Mouse (Mus musculus): ENCODE measurements around the gene Itga6. TPM values are rescaled to one million over a fixed set of nuclear protein-coding genes. Genes with fewer than 3 reads are reported as not detected.

The Itga6 gene
- polyA plus RNA-seq, 1 experiment from 2014 or later, result 61.8 TPM

DNA sequence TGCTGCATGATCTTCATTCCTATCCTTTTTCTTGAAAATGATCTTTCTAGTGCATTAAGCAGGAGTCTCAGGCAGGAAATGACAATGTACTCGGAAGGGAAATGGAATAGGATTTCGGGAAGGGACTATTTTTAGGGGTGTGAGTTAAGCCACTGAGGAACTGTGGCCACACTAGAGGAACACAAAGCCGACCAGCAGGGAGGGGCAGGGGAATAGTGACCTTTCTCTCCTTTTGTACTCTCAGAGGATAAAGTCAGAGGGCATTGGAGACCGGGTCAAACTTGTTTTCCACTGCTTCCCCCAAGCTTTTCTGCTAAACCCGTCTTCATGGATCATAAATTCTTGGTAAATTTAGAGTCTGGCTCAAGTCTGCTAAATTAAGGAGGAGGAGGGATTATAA is 122.1 kb downstream of the Itga6 start:
- H3K27ac ChIP-seq, result peak overlapping the region; percentile 51

DNA sequence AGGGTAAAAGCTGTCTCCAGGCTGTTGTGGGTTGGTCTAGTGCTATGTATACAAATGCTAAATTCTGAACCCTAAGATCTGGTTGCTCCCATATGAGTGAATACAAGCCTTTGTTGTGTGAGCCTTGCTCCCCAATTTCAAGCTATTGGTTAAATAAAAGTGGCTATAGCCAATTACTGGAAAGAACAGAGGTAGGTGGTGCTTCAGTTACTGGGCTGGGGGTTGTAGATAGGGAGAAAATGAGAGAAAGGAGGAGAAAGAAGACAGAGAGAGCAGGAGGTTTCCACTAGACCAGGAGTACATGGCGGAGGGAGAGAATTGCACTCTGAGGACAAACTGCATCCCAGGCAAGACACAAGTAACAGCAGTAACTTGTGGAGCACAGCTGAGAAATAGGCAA is 122.8 kb downstream of the Itga6 start:
- no peak overlapping the region for H3K9ac ChIP-seq
- H3K9me3 ChIP-seq, result no peaks in the 10 kb centered on the region
- WGBS, result 92% methylated on average over 1 of the region's 1 CpGs
- ATAC-seq (ENCODE audit: insufficient read depth, low FRiP score, low read depth), result no peak
- H3K27ac ChIP-seq, result no peak overlapping the region
- no peaks in the 10 kb centered on the region for H3K4me1 ChIP-seq
- no peak overlapping the region for H3K4me3 ChIP-seq (replicated peaks)
- no peaks in the 10 kb centered on the region for H3K27me3 ChIP-seq (replicated peaks)
- H3K4me2 ChIP-seq, result no peak overlapping the region
- H3K36me3 ChIP-seq, result no peaks in the 10 kb centered on the region

More for the DNA sequence above, 122.1 kb downstream of the Itga6 start:
- H3K4me1 ChIP-seq, result no peaks in the 10 kb centered on the region
- H3K9ac ChIP-seq, result no peak overlapping the region
- H3K36me3 ChIP-seq, result no peaks in the 10 kb centered on the region
- H3K4me2 ChIP-seq, result no peak overlapping the region
- no peak for ATAC-seq (ENCODE audit: insufficient read depth, low FRiP score, low read depth)
- no peaks in the 10 kb centered on the region for H3K27me3 ChIP-seq (replicated peaks)
- 28% methylated on average over 5 of the region's 5 CpGs for WGBS
- H3K9me3 ChIP-seq, result no peaks in the 10 kb centered on the region
- no peak overlapping the region for H3K4me3 ChIP-seq (replicated peaks)

DNA sequence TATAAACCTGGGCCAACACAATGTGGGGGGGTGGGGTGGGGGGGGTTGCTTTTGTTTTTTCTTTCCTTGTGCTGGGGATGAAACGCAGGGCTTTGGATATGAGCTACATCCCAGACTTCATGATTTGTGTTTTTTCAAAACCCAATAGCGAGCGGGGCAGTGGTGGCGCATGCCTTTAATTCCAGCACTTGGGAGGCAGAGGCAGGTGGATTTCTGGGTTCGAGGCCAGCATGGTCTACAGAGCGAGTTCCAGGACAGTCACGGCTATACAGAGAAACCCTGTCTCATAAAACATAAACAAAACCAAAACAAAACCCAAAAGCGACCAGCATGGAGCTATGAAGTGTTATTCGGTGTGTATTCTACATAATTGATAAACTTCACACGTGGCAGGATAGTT is 126.7 kb downstream of the Itga6 start:
- no peak overlapping the region for H3K9ac ChIP-seq
- no peak for ATAC-seq (ENCODE audit: insufficient read depth, low FRiP score, low read depth)
- 70% methylated on average over 10 of the region's 10 CpGs for WGBS

DNA sequence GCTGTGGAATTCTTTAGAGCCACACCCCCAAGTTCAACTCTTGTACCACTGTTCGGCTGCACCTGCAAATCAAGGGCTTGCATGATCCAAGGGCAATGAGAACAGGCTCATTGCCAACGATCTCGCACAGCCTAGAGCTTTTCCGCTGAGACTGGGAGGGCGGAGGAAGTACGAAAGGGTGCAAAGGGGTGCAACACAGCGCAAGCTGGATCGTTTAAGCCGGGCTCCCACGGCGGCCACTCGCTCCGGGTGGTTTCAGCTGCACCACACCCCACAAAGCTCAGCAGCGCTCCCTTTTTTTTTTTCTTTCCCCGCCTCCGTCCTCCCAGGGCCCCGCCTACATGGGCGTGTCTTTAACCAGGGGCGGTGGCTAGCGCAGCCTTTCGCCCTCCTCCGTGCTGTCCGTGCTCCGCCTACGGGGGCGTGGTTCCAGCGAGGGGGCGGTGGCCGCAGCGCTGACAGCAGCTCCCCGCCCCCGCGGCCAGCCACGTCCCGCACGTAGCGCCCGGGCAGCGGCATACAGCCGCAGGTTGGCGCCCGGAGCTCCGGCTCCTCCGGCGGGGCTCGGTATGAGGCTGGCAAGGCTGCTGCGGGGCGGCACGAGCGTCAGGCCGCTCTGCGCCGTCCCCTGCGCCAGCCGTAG is 127.5 kb downstream of the Itga6 start, which contains the start of gene Pdk1:
TSS of gene Pdk1 (plus strand) at position 424 of the 643 bp plus-strand sequence.
- Histone ChIP-seq H3K9ac (peak within 1 kb of the TSS; percentile 86), H3K4me2 (peak within 1 kb of the TSS; percentile 90), H3K4me1 (no peaks in the 10 kb centered on the region), H3K4me3 (replicated peaks) (peak within 1 kb of the TSS; percentile 81), H3K36me3 (no peaks in the 10 kb centered on the region), H3K27ac (peak within 1 kb of the TSS; percentile 98), H3K27me3 (replicated peaks) (no peaks in the 10 kb centered on the region), H3K9me3 (no peaks in the 10 kb centered on the region)
- under 1% methylated on average over 55 of the region's 55 CpGs for WGBS
- peak; percentile 97 for ATAC-seq (ENCODE audit: insufficient read depth, low FRiP score, low read depth)

More for the DNA sequence above, 126.7 kb downstream of the Itga6 start:
- Histone ChIP-seq H3K27me3 (replicated peaks) (no peaks in the 10 kb centered on the region), H3K4me2 (peak overlapping the region; percentile 90), H3K9me3 (no peaks in the 10 kb centered on the region), H3K36me3 (no peaks in the 10 kb centered on the region), H3K27ac (peak overlapping the region; percentile 91), H3K4me3 (replicated peaks) (peak overlapping the region; percentile 81), H3K4me1 (no peaks in the 10 kb centered on the region)

DNA sequence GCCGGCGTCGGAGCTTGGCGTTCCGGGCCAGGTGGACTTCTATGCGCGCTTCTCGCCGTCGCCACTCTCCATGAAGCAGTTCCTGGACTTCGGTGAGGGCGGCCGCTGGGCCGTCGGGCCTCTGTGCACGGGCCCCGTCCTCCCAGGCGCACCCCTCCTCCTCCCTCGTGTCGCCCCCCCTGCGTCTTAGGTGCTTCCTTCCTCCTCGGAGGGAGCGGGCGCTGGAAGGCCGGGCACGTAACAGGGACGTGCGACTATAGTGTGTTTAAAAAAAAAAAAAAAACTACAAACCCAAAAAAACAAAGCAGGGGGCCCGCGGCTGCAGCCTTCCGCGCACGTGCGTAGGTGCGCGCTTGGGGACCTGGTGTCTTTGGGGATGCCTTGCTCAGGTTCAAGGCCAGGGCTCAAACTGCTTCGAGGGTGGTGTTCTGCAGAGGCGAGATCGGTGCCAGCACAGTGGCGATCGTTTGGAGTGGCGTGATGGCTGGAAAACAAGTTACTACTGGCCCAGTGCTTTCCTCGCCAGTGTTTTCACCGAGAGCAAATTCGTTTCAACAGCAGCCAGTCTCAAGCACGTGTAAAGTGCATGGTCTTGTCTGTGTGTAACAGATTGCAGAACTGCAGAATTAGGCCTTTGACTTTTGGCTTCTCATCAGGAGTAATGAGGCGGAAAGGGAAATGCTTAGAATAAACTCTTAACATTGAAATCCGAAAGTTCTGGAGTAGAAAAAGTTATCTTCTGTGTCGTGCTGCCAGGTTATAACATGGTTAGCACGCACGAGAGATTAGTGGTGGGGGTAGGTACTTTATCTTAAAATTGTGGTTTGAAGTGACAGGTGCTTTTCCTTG is 128.3 kb downstream of the Itga6 start:
- Histone ChIP-seq H3K27me3 (replicated peaks) (no peaks in the 10 kb centered on the region), H3K4me2 (peak overlapping the region; percentile 90), H3K4me1 (no peaks in the 10 kb centered on the region), H3K9me3 (no peaks in the 10 kb centered on the region), H3K9ac (peak overlapping the region; percentile 86), H3K4me3 (replicated peaks) (peak overlapping the region; percentile 81), H3K27ac (peak overlapping the region; percentile 98), H3K36me3 (no peaks in the 10 kb centered on the region)
- WGBS, result 2% methylated on average over 51 of the region's 51 CpGs
- peak; percentile 57 for ATAC-seq (ENCODE audit: insufficient read depth, low FRiP score, low read depth)

DNA sequence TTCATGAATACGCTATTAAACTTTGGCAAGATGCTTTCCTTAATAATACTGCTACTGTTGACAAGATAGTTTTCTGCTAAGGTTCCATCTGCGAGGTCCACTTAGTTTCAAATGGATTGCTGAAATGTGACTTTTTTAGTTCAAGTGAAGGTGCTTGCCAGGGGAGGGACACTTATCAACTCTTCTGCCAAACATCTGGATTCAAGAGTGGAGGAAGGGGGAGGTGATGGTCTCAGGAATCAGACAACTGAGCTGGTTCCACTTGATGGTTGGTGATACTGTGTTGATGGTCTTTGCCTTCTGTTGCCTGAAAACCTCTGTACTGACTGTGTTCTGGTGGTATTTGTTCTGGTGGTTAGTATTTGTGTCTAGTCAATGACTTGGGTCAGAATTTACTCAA is 129.0 kb downstream of the Itga6 start:
- Histone ChIP-seq H3K4me3 (replicated peaks) (peak overlapping the region; percentile 81), H3K9ac (no peak overlapping the region), H3K4me2 (peak overlapping the region; percentile 90), H3K4me1 (no peaks in the 10 kb centered on the region), H3K36me3 (0 out of 2 replicates have a peak, but pooled peaks cover 1% of the 10 kb centered on the region), H3K27ac (peak overlapping the region; percentile 98; the same call in 1 of the 2 replicates), H3K27me3 (replicated peaks) (no peaks in the 10 kb centered on the region), H3K9me3 (no peaks in the 10 kb centered on the region)
- ATAC-seq (ENCODE audit: insufficient read depth, low FRiP score, low read depth), result no peak
- WGBS, result 60% methylated on average over 2 of the region's 2 CpGs

DNA sequence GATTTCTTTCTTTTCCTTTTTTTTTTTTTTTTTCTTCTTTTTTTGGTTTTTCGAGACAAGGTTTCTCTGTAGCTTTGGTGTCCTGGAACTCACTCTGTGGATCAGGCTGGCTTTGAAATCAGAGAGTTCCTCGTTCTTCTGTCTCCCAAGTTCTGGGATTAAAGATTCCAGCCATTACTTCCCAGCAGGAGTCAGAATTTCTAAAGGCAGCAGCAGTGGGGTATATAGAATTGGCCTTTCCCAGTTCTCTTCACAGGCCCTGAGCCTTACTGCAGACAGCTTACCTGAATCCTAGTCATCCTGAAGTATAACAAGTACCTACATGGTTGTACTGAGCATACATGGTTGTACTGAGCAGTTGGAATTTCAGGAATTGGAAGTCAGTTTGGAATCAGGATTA is 129.4 kb downstream of the Itga6 start:
- H3K36me3 ChIP-seq, result 0 out of 2 replicates have a peak, but pooled peaks cover 3% of the 10 kb centered on the region
- no peak for ATAC-seq (ENCODE audit: insufficient read depth, low FRiP score, low read depth)
- no peak overlapping the region for H3K9ac ChIP-seq
- H3K9me3 ChIP-seq, result no peaks in the 10 kb centered on the region
- no peaks in the 10 kb centered on the region for H3K27me3 ChIP-seq (replicated peaks)
- H3K27ac ChIP-seq, result no peak overlapping the region
- H3K4me1 ChIP-seq, result no peaks in the 10 kb centered on the region
- 65% methylated on average over 2 of the region's 2 CpGs for WGBS
- H3K4me3 ChIP-seq (replicated peaks), result no peak overlapping the region; the same call in 1 of the 2 replicates
- H3K4me2 ChIP-seq, result peak overlapping the region; percentile 32; the same call in 1 of the 2 replicates

DNA sequence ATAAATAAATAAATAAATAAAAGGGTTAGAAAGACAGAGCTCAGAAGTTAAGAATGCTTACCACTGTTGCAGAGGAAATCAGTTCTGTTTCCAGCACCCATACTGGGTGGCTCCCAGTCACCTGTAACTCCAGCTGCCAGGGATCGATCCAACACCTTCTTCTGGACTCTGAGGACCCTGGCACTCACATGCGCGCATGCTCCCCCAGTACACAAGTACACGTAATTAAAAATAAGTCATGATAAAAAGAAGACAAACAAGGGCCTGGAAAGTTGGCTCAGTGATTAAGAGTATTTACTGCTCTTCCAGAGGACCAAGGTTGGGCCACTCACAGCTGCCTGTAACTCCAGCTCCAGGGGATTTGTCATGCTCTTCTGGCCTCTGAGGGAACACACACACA is 132.4 kb downstream of the Itga6 start:
- Histone ChIP-seq H3K4me2 (no peak overlapping the region), H3K27ac (no peak overlapping the region), H3K36me3 (peaks cover 12% of the 10 kb centered on the region; the same call in 1 of the 2 replicates), H3K9me3 (no peaks in the 10 kb centered on the region), H3K27me3 (replicated peaks) (no peaks in the 10 kb centered on the region), H3K4me1 (no peaks in the 10 kb centered on the region), H3K4me3 (replicated peaks) (no peak overlapping the region), H3K9ac (no peak overlapping the region)
- 90% methylated on average over 4 of the region's 4 CpGs for WGBS
- no peak for ATAC-seq (ENCODE audit: insufficient read depth, low FRiP score, low read depth)

DNA sequence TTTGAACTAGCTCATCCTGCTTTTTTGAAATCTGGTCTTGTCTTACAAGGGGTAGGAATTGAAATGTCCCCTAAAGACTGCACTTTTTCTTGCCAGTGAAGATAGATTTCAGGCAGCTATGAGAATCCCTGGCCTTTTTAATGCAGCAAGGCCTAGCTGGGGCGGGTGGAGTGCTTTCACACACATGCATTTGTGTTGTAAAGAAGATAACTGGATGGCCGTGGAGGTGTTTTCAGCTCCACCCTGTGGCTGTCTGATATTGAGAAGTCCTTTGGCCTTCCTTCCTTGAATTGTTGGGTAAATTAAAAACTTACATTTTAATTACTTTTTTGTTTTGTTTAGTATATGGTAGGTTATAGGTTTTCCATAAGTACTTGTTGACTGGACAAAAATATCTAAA is 133.0 kb downstream of the Itga6 start:
- ATAC-seq (ENCODE audit: insufficient read depth, low FRiP score, low read depth), result no peak
- WGBS, result 67% methylated on average over 2 of the region's 2 CpGs
- no peak overlapping the region for H3K9ac ChIP-seq

DNA sequence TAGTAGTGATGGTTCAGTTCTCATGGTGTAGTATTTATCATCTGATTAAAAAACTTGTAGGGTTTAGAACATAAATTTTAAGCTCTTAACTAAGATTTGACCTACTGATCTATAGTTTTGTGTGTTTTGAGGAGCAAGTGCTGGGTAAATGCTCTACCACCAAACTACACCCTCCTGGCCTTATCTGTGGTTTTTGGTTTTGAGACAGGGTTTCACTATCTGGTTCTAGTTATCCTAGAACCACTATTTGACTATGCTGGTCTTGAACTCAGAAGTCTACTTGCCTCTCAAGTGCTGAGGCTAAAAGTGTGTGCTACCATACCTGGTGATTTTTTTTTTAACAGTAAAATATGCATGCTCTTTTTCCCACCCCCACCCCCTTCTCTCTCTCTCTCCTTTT is 133.5 kb downstream of the Itga6 start:
- H3K4me1 ChIP-seq, result no peaks in the 10 kb centered on the region
- no peak overlapping the region for H3K4me2 ChIP-seq
- no peaks in the 10 kb centered on the region for H3K27me3 ChIP-seq (replicated peaks)
- peaks cover 12% of the 10 kb centered on the region; the same call in 1 of the 2 replicates for H3K36me3 ChIP-seq
- no peak for ATAC-seq (ENCODE audit: insufficient read depth, low FRiP score, low read depth)
- no peak overlapping the region for H3K9ac ChIP-seq
- H3K4me3 ChIP-seq (replicated peaks), result no peak overlapping the region
- H3K27ac ChIP-seq, result no peak overlapping the region
- no peaks in the 10 kb centered on the region for H3K9me3 ChIP-seq

More for the DNA sequence above, 133.0 kb downstream of the Itga6 start:
- Histone ChIP-seq H3K27me3 (replicated peaks) (no peaks in the 10 kb centered on the region), H3K27ac (no peak overlapping the region), H3K9me3 (no peaks in the 10 kb centered on the region), H3K4me2 (no peak overlapping the region), H3K4me1 (no peaks in the 10 kb centered on the region), H3K4me3 (replicated peaks) (no peak overlapping the region), H3K36me3 (peaks cover 12% of the 10 kb centered on the region; the same call in 1 of the 2 replicates)

DNA sequence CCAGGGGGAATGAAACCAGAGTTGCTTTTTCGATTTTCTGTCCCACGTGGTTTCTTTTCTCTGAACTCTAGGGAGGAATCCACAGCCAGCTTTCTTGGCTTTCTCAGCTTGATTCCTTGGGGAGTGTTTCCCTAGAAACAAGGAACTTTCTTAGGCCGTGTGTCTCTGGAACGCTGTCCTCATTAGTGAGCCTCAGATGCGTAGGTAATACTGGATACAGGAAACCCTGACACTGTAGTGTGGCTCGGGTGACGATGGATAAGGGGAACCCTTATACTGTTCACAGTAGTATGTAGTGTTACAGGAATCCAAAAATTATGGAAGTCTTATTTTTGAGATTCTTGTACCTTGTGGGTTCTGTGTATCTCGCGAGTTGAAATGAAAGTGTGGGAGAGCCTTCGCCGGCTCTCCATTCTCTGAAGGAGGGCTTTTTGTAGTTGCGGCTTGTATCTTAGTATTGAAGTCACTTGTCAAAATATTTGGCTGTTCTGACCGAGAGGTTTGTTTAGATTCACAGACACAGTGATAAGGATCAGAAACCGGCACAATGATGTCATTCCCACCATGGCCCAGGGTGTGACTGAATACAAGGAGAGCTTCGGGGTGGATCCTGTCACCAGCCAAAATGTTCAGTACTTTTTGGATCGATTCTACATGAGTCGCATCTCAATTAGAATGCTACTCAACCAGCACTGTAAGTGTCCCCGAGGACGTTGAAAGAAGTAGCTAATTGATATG is 137.7 kb downstream of the Itga6 start:
- no peak for ATAC-seq (ENCODE audit: insufficient read depth, low FRiP score, low read depth)
- no peaks in the 10 kb centered on the region for H3K9me3 ChIP-seq
- H3K36me3 ChIP-seq, result peaks cover 19% of the 10 kb centered on the region; the same call in 1 of the 2 replicates
- H3K27me3 ChIP-seq (replicated peaks), result no peaks in the 10 kb centered on the region
- no peak overlapping the region for H3K4me3 ChIP-seq (replicated peaks)
- H3K4me2 ChIP-seq, result no peak overlapping the region
- H3K4me1 ChIP-seq, result no peaks in the 10 kb centered on the region
- WGBS, result 76% methylated on average over 19 of the region's 19 CpGs
- H3K27ac ChIP-seq, result no peak overlapping the region
- H3K9ac ChIP-seq, result no peak overlapping the region
